Mouse (Mus musculus): ENCODE data around the gene Chfr. TPM values are rescaled to one million over a fixed set of nuclear protein-coding genes. Genes with fewer than 3 reads are reported as not detected.

Gene Chfr
- total and polyA plus RNA-seq, 2 experiments from 2014 or later: 53.8 to 69.1 TPM

DNA sequence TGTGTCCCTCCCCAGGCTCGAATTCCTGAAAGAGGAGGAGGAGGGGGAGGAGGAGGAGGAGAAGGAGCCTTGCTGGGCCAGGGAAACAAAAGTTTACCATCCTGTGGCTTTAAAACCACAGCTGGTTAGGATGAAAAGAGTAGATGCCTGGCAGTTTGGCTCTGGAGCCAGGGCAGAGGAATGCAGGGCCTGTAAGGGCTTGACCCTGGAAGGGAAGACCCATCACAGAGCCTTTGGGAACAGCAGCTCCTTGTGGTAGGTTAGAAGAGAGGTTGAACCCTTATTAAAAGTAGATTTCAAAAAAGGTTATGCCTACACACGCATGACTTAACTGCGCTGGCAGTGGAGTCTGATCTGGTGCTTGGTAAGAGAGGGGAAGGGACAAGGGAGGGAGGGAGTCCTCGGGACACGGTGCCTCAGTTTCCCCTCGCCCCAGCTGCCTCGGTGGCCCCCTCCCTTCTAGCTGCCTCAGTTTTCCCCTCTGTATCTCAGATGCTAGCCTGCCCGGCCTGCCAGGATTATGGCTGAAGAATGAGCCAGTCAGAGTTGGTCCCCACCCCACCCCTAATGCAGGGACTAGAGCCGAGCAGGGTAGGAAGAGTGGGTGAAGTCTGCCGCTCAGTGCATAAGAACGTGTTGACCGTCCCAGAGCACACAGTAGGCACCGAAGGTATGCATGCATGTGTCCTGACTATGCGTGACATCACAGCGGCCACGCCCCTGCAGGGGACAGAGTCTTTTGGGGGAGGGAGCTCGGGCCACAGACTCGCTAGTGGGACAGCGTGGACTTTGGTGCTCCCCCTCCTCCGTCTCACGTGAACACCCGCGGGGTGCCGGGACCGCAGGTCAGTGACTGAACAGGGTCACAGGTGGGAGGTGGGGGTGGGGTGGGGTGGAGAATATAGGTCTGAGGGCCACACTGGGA lies 35.7 kb upstream of the Chfr start, which contains the start of gene Plcxd1:
TSS of gene Plcxd1 (plus strand) at position 314 of the 925 bp plus-strand sequence.
- Histone ChIP-seq H3K9me3 (ENCODE audit: low read length) (no peaks in the 10 kb centered on the region), H3K4me2 (ENCODE audit: low read depth) (peak within 1 kb of the TSS; percentile 80), H3K36me3 (ENCODE audit: insufficient read depth) (peaks cover 26% of the 10 kb centered on the region), H3K27ac (ENCODE audit: low read depth, low read length) (no peak within 1 kb of the TSS), H3K4me3 (ENCODE audit: low read depth, low read length) (peak within 1 kb of the TSS; percentile 39; the same call in 1 of the 2 replicates), H3K4me1 (ENCODE audit: insufficient read depth) (peaks cover 6% of the 10 kb centered on the region), H3K9ac (peak within 1 kb of the TSS; percentile 53; the same call in 1 of the 2 replicates), H3K27me3 (ENCODE audit: insufficient read depth, low read length) (no peaks in the 10 kb centered on the region)
- no peak for TF ChIP-seq CTCF (IDR thresholded peaks at IDR 0.05; ENCODE audit: low read depth)
- 8% methylated on average over 25 of the region's 25 CpGs for WGBS
- DNase-seq (no peak), ATAC-seq (no peak)

- TF ChIP-seq CTCF (IDR thresholded peaks at IDR 0.05; ENCODE audit: low read depth): no peak
- Histone ChIP-seq H3K4me2 (ENCODE audit: low read depth) (peak overlapping the region; percentile 80), H3K27ac (ENCODE audit: low read depth, low read length) (no peak overlapping the region), H3K4me3 (ENCODE audit: low read depth, low read length) (peak overlapping the region; percentile 39), H3K36me3 (ENCODE audit: insufficient read depth) (peaks cover 33% of the 10 kb centered on the region), H3K4me1 (ENCODE audit: insufficient read depth) (peaks cover 5% of the 10 kb centered on the region), H3K9me3 (ENCODE audit: low read length) (no peaks in the 10 kb centered on the region), H3K27me3 (ENCODE audit: insufficient read depth, low read length) (no peaks in the 10 kb centered on the region), H3K9ac (peak overlapping the region; percentile 53)
- ATAC-seq: peak; percentile 25
- 3% methylated on average over 36 of the region's 37 CpGs for WGBS
- DNase-seq: no peak
Observed at GRCm38 (mm10) chr5:110100921-110101631, 34.6 kb upstream of the Chfr start.

DNA sequence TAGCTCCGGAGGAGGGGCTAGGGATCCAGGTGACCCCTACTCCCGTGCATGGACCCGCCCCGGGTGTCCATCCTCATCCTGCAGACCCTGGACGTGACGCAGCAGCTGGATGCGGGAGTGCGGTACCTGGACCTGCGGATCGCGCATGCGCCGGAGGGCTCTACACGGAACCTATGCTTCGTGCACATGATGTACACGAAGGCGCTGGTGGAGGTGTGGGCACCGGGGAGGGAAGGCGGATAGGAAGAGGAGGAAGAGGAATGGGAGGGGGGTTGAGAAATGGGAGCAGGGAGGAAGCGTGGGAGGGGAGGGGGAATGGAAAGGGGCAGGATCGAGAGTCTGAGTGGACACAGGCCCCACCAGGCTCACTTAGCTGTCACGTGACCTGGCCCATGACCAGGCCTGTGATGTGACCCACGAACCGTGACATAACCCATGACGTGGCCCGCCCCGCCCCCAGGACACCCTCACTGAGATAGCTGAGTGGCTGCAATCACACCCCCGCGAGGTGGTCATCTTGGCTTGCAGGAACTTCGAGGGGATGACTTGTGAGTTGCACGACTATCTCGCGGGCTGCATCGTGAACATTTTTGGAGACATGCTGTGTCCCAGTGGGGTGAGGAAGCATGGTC lies 33.8 kb upstream of the Chfr start:
- peak overlapping the region; percentile 53 for H3K9ac ChIP-seq
- peak overlapping the region; percentile 39 for H3K4me3 ChIP-seq (ENCODE audit: low read depth, low read length)
- 23% methylated on average over 34 of the region's 34 CpGs for WGBS
- no peaks in the 10 kb centered on the region for H3K27me3 ChIP-seq (ENCODE audit: insufficient read depth, low read length)
- peak; percentile 73 for DNase-seq
- no peak for TF ChIP-seq CTCF (IDR thresholded peaks at IDR 0.05; ENCODE audit: low read depth)
- H3K4me1 ChIP-seq (ENCODE audit: insufficient read depth): peaks cover 11% of the 10 kb centered on the region
- no peak overlapping the region for H3K27ac ChIP-seq (ENCODE audit: low read depth, low read length)
- peak; percentile 56 for ATAC-seq
- peaks cover 38% of the 10 kb centered on the region for H3K36me3 ChIP-seq (ENCODE audit: insufficient read depth)
- no peaks in the 10 kb centered on the region for H3K9me3 ChIP-seq (ENCODE audit: low read length)
- H3K4me2 ChIP-seq (ENCODE audit: low read depth): peak overlapping the region; percentile 80

DNA sequence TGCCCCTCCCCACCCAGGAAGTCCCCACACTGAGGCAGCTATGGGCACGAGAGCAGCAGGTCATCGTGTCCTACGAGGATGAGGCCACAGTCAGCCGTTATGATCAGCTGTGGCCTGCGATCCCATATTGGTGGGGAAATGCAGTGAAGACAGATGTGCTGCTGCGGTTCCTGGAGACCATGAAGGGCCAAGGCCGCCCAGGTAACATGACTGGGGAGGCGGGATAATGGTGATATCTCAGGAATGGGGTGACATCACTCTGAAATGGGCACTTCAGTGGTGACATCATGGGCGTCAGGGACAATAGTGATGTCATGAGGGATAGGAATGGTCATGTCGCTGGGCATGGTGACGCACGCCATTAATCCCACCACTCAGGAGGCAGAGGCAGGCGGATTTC lies 33.2 kb upstream of the Chfr start:
- ATAC-seq: no peak
- Histone ChIP-seq H3K4me2 (ENCODE audit: low read depth) (peak overlapping the region; percentile 80; the same call in 1 of the 2 replicates), H3K27me3 (ENCODE audit: insufficient read depth, low read length) (no peaks in the 10 kb centered on the region), H3K4me3 (ENCODE audit: low read depth, low read length) (no peak overlapping the region), H3K4me1 (ENCODE audit: insufficient read depth) (peaks cover 13% of the 10 kb centered on the region), H3K27ac (ENCODE audit: low read depth, low read length) (no peak overlapping the region), H3K9ac (no peak overlapping the region), H3K36me3 (ENCODE audit: insufficient read depth) (peaks cover 38% of the 10 kb centered on the region), H3K9me3 (ENCODE audit: low read length) (no peaks in the 10 kb centered on the region)
- no peak for DNase-seq
- no peak for TF ChIP-seq CTCF (IDR thresholded peaks at IDR 0.05; ENCODE audit: low read depth)
- WGBS: 95% methylated on average over 13 of the region's 13 CpGs

DNA sequence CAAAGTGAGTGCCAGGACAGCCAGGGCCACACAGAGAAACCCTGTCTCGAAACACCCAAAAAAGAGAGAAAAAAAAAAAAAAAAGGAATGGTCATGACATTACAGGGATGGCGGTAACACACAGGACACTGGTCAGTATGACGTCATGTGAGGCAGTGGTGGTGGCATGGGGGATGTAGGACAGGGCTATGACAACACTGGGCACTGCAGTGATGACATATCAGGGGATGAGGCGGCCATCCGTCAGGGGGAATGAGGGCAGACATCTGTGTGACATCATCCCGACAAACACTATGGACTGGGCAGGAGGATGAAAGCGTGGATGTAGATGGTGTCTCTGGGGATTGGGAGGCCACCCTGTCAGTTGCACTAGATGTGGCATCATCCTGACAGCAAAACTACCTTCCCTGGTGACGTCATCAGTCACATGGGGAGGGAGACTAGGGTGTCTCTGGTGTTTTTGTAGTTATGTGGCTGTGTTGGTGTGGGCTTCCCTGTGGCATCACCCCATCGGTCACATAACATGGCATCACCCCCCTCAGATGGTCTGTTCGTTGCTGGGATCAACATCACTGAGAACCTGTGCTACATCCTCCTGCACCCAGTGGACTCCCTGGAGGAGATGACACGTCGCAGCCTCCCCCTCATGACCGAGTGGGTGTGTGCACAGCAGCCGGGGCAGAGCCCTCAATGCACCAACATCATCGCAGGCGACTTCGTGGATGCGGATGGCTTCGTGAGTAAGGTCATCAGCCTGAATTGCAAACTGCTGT lies 32.6 kb upstream of the Chfr start:
- Histone ChIP-seq H3K27ac (ENCODE audit: low read depth, low read length) (no peak overlapping the region), H3K4me2 (ENCODE audit: low read depth) (no peak overlapping the region), H3K9me3 (ENCODE audit: low read length) (no peaks in the 10 kb centered on the region), H3K9ac (no peak overlapping the region), H3K27me3 (ENCODE audit: insufficient read depth, low read length) (no peaks in the 10 kb centered on the region), H3K36me3 (ENCODE audit: insufficient read depth) (peaks cover 38% of the 10 kb centered on the region), H3K4me3 (ENCODE audit: low read depth, low read length) (no peak overlapping the region), H3K4me1 (ENCODE audit: insufficient read depth) (peaks cover 13% of the 10 kb centered on the region)
- WGBS: 95% methylated on average over 19 of the region's 19 CpGs
- ATAC-seq (no peak), DNase-seq (no peak)
- TF ChIP-seq CTCF (IDR thresholded peaks at IDR 0.05; ENCODE audit: low read depth): no peak

GRCm38 (mm10) chr5:110103901-110104615 lies 31.6 kb upstream of the Chfr start:
- WGBS: 97% methylated on average over 27 of the region's 27 CpGs
- H3K27ac ChIP-seq (ENCODE audit: low read depth, low read length): no peak overlapping the region
- H3K9ac ChIP-seq: no peak overlapping the region
- ATAC-seq: no peak
- peaks cover 38% of the 10 kb centered on the region for H3K36me3 ChIP-seq (ENCODE audit: insufficient read depth)
- DNase-seq: no peak
- H3K4me3 ChIP-seq (ENCODE audit: low read depth, low read length): no peak overlapping the region
- no peak for TF ChIP-seq CTCF (IDR thresholded peaks at IDR 0.05; ENCODE audit: low read depth)
- peaks cover 13% of the 10 kb centered on the region for H3K4me1 ChIP-seq (ENCODE audit: insufficient read depth)
- no peak overlapping the region for H3K4me2 ChIP-seq (ENCODE audit: low read depth)
- H3K27me3 ChIP-seq (ENCODE audit: insufficient read depth, low read length): no peaks in the 10 kb centered on the region
- H3K9me3 ChIP-seq (ENCODE audit: low read length): no peaks in the 10 kb centered on the region

All from forebrain, postnatal 0 days (tissue).